Mouse (Mus musculus): Measurements from ENCODE around the gene Gm10447. TPM values are rescaled to one million over a fixed set of nuclear protein-coding genes. Genes with fewer than 3 reads are reported as not detected.

The Gm10447 gene
- polyA plus RNA-seq, 1 experiment from 2014 or later = not detected

DNA sequence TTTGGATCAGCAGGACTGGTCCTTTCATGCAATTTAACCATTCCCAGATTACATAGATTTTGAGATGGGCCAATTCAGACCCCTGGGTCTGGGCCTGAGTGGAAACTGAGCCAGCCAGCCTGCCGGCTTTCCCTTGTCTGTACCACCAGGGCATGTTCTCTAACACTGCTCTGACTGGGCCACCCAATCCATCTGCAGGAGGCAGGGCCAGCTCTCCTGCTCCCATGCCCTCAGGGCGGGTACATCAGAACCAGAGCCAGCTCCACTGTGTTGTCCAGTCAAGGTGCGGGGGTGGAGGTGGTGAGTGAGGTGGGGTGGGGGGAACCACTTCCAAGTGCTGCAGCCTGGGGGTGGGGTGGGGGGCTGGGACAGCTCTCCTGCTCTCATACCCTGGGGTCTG lies 29.4 kb upstream of the Gm10447 start:
- no peak overlapping the region for H3K27ac ChIP-seq

DNA sequence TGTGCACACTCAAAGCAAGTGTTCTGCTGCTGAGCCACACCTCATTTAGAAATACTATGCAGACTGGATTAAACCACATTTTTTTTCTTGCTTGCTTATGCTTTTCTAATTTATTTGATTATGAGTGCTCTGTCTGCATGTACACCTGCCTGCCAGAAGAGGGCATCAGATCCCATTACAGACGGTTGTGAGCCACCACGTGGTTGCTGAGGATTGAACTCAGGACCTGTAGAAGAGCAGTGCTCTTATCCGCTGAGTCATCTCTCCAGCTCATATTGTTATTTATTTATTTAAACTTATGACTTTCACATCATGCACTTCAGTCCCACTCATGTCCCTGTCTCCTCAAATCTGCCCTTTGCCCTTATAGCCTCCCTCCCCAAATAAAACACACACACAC lies 28.8 kb upstream of the Gm10447 start:
- H3K27ac ChIP-seq = no peak overlapping the region
- no peak overlapping the region for H3K4me3 ChIP-seq (ENCODE audit: inconsistent target)
- 43% methylated on average over 3 of the region's 3 CpGs for WGBS (ENCODE audit: missing documents)
- no peaks in the 10 kb centered on the region for H3K79me2 ChIP-seq (ENCODE audit: inconsistent target)
- H3K36me3 ChIP-seq (ENCODE audit: inconsistent target) = no peaks in the 10 kb centered on the region

More for the DNA sequence above, 29.4 kb upstream of the Gm10447 start:
- 88% methylated on average over 2 of the region's 3 CpGs for WGBS (ENCODE audit: missing documents)
- no peaks in the 10 kb centered on the region for H3K79me2 ChIP-seq (ENCODE audit: inconsistent target)
- no peaks in the 10 kb centered on the region for H3K36me3 ChIP-seq (ENCODE audit: inconsistent target)
- H3K4me3 ChIP-seq (ENCODE audit: inconsistent target) = no peak overlapping the region

DNA sequence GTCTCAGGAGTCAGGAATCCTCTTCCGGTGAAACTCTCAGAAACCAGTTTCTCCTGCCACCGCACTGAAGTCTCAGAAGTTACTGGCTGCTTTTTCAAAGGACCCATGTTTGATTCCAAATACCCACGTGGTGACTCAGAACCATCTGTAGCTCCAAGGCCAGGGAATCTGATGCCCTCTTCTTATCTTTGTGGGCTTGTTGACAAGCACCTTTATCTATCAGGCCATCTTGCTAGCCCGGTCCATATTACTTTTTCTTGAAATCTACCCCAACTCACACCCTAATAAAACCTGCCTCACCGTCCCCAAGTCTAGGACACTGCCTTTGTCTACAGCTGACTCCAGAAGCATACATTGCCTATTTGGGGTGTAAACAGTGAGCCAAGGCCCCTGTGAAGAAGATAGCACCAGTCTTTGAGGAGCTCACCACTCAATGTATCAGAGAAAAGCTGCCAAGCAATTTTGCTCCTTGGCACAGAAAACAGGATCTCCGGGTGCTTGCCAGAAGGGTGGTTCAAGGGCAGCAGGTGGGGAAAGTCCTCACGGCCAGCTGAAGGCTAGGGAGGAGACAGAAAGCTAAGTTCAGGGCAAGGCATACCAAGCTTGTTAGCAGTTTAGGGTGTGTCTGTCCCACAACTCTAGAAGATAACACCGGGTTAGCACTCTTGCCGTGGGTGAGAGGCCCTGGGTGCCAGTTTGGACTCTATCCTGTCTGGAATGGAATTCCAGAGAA lies 26.4 kb upstream of the Gm10447 start:
- 82% methylated on average over 9 of the region's 9 CpGs for WGBS (ENCODE audit: missing documents)
- no peaks in the 10 kb centered on the region for H3K36me3 ChIP-seq (ENCODE audit: inconsistent target)
- no peak overlapping the region for H3K4me3 ChIP-seq (ENCODE audit: inconsistent target)
- H3K27ac ChIP-seq = no peak overlapping the region
- H3K79me2 ChIP-seq (ENCODE audit: inconsistent target) = no peaks in the 10 kb centered on the region

DNA sequence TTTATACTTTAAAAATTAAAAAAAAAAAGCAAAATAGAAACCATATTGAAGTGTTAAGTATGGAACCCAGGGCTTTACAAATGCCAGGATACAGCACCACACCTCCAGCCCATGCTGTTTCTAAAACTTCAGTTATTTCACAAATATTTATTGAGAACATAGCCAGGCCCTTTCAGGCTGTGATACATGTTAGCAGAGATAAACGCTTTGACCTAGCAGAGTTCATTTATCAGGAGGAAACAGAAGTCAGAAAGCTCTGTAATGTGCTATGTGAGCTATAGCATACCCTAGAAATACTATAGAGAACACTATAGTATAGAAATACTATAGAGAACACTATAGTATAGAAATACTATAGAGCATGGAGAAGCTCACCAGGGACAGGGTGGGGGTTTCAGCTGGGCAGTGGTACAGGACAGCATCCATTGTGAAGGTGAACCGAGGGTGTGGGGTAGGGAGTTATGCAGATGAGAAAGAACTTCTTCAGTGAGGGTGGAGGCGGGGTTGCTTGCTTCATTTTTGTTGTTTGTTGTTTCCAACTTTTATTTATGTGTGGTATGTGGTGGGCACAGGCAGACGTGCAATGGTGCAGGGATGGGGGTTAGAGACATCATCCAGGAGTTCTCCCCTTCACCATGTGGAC lies 24.3 kb upstream of the Gm10447 start:
- Histone ChIP-seq H3K27ac (no peak overlapping the region), H3K4me3 (ENCODE audit: inconsistent target) (no peak overlapping the region), H3K36me3 (ENCODE audit: inconsistent target) (no peaks in the 10 kb centered on the region), H3K79me2 (ENCODE audit: inconsistent target) (no peaks in the 10 kb centered on the region)
- 78% methylated on average over 4 of the region's 4 CpGs for WGBS (ENCODE audit: missing documents)

DNA sequence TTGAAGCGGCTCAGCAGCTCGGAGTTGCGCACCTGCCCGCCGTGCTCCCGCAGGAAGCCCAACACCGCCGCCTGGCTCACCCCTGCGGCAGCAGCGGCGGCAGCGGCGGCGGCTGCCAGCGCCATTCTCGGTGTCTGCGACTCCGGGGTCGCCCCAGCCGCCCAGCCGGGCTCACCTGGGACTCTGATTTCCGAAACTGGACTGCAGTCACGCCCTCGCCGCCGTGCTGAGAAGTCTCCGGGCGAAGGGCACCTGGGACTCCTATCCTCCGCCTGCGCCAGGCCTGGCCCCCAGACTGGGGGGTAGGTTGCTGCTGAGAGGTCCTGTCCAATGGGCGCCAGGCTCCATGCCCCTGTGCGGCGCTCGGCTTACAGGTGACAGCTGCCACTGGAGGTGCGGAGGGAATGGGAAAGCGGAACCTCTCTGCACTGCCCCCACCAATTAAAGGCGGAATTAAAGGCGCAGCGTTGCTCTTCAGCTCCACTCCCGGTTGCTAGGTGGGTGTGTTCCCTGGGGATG lies 22.9 kb upstream of the Gm10447 start, which contains the start of the genes Gm9945 and Sowaha:
Gene Gm9945, plus strand, starts transcription at position 384 of the 519 bp plus-strand sequence.
Gene Sowaha, minus strand, starts transcription at position 492 of the 519 bp plus-strand sequence.
- Histone ChIP-seq H3K36me3 (ENCODE audit: inconsistent target) (no peaks in the 10 kb centered on the region), H3K4me3 (ENCODE audit: inconsistent target) (no peak within 1 kb of the TSS), H3K79me2 (ENCODE audit: inconsistent target) (no peaks in the 10 kb centered on the region), H3K27ac (no peak within 1 kb of the TSS)
- WGBS (ENCODE audit: missing documents) = 1% methylated on average over 31 of the region's 40 CpGs

DNA sequence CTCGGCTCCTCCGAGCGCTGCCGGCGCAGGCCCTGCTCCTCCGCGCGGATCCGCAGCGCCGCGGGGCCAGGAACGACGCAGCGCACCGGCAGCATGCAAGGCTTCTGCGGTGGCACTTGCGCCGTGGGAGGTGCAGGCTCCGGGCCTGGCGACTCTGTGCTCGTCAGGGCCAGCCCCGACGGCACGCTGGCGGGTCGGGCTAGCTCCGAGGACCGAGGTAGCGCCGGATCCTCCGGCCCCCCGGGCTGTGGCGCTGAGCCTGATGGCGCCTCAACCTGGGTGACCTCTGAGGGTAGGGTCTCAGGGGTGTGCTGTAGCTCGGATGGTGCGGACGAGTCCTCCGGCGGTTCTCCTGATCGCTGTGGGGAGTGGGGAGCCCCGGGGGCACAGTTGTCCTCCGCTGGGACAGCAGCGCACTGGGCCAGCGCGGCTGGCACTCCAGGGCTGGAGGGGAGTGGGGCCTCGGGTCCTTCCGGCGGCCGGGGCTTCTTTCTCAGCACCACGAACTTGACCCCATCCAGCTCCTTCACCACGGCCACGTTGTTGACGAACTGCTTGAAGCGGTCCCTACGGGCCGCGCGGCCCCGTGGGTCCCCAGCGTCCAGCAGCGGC lies 22.4 kb upstream of the Gm10447 start:
- 5% methylated on average over 55 of the region's 62 CpGs for WGBS (ENCODE audit: missing documents)
- Histone ChIP-seq H3K4me3 (ENCODE audit: inconsistent target) (no peak overlapping the region), H3K79me2 (ENCODE audit: inconsistent target) (no peaks in the 10 kb centered on the region), H3K27ac (no peak overlapping the region), H3K36me3 (ENCODE audit: inconsistent target) (no peaks in the 10 kb centered on the region)

DNA sequence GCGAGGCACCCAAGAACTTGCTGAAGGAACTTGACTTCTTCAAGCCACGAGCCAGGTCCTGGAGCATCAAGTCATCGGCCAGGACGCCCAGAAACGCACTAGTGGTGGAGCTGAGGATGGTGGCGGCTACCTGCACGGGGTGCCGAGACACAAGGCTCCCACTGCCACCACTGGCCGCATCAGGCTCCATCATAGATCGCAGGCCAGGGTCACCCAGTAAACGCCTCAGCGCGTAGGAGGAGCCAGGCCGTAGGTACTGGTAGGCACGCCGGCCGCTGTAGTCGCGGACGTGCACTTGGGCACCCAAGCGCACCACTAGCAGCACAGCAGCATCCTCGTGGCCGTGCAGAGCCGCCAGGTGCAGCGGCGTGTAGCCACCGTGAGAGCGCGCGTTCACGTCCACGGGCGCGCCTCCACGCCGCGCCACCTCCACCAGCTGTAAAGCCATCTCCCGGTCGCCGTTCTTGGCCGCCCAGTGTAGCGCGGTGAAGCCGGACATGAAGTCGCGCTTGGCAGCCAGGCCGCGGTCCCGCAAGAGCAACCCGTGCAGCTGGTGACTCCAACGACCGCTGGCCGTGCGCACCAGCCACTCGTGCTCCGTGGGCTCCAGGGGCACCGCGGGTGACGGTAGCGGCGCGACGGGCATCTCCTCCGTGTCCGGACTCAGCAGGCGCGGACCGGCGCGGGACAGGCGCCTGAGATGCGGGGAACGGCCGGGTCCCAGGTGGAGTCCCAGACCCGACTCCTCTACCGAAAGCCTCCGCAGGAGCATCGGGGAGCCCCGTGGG lies 21.7 kb upstream of the Gm10447 start:
- Histone ChIP-seq H3K27ac (no peak overlapping the region), H3K36me3 (ENCODE audit: inconsistent target) (no peaks in the 10 kb centered on the region), H3K4me3 (ENCODE audit: inconsistent target) (no peak overlapping the region), H3K79me2 (ENCODE audit: inconsistent target) (no peaks in the 10 kb centered on the region)
- 16% methylated on average over 74 of the region's 79 CpGs for WGBS (ENCODE audit: missing documents)

DNA sequence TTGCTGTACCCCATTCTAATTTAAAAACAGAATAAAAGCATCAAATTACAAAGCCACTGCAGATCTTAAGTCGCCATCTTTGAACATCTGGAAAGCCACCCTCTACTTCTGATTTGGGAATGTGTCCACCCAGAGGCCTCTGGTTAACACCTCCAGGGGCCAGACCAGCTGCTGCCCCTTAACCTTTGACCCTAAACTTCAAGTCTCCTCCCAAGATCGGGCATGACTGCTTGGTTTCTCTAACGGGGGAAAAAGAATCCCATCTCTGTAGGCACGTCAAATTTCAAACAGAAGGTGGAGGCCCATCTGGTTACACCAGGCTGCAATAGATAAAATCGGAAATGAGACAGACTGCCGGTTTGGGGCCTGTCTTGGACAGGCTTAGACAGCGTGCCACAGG lies 20.9 kb upstream of the Gm10447 start:
- WGBS (ENCODE audit: missing documents) = 82% methylated on average over 7 of the region's 7 CpGs
- Histone ChIP-seq H3K79me2 (ENCODE audit: inconsistent target) (no peaks in the 10 kb centered on the region), H3K27ac (no peak overlapping the region), H3K36me3 (ENCODE audit: inconsistent target) (no peaks in the 10 kb centered on the region), H3K4me3 (ENCODE audit: inconsistent target) (no peak overlapping the region)

DNA sequence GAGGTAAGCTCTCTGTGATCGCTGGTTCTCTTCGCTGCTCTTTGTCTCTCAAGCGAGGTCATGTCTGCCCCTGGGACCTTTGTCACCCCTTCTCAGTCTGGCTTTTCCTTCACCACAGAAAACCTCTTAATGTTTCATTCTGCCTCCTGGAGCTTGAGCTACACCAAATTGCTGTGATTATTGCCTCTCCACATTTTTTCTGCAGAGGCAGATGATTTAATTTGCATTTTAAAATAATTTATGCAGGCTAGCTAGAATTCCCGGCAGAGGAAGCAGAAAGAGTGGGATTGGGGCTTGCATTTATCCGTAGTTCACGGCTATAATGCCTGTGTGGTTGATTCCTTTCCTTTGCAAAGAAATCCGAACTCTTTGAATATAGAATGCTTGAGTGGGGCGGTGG lies 18.7 kb upstream of the Gm10447 start:
- Histone ChIP-seq H3K4me3 (ENCODE audit: inconsistent target) (no peak overlapping the region), H3K27ac (no peak overlapping the region), H3K79me2 (ENCODE audit: inconsistent target) (no peaks in the 10 kb centered on the region), H3K36me3 (ENCODE audit: inconsistent target) (no peaks in the 10 kb centered on the region)
- 55% methylated on average over 8 of the region's 8 CpGs for WGBS (ENCODE audit: missing documents)

DNA sequence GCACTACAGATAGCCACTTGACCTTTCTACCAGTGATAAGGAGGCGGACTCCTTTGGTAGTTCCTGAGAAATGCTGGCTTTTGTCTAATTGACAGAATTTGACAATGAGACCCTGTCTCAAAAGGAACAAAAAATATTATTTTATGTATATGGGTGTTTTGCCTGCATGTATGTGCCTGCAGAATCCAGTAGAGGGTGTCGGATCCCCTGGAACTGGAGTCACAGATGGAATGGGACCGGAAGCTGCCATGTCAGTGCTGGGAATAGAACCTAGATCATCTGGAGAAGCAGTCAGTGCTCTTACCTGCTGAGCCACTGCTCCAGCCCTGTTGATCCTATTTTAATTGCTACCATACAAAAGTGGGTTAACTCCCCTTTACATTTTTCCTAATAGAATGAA lies 15.8 kb upstream of the Gm10447 start:
- H3K4me3 ChIP-seq (ENCODE audit: inconsistent target) = no peak overlapping the region
- no peak overlapping the region for H3K27ac ChIP-seq
- no peaks in the 10 kb centered on the region for H3K36me3 ChIP-seq (ENCODE audit: inconsistent target)
- H3K79me2 ChIP-seq (ENCODE audit: inconsistent target) = no peaks in the 10 kb centered on the region
- WGBS (ENCODE audit: missing documents) = 94% methylated on average over 3 of the region's 3 CpGs

DNA sequence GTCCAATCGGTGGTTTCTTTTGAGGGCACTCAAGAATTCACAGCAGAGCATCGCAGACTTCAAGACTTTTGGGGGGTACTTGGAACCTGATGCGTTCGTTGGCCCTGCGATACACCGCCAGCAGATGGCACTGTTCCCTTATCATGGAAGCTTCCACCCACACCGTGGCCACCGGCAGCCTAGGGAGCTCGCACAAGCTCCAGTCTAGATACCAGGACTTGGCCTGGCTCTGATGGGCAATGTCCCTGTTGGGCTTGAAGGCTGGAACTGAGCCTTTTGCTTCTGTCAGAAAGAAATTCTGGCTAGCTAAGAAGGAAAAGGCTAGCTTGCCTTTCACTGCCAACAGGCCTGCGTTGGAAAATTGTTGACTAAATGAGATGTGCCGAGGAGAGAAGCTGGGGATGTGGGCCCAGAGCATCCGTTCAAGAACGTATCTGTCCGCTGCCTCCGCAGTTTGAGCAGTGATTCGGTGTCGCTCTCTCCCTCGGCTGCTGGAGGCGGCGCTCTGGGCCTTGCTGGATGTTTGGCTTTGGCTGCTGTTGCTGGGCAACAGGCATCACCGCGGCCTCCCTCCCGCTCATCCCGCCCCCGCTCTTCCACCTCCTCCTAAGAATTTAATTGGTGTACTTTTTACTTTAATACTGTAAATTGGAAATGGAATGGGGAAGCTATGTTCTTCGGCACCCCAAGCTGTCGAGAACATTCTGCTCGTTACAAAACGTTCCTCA lies 13.2 kb upstream of the Gm10447 start, which contains the start of gene Gm9837:
Gene Gm9837, minus strand, starts transcription at position 512 of the 728 bp plus-strand sequence.
- Histone ChIP-seq H3K36me3 (ENCODE audit: inconsistent target) (no peaks in the 10 kb centered on the region), H3K4me3 (ENCODE audit: inconsistent target) (no peak within 1 kb of the TSS), H3K79me2 (ENCODE audit: inconsistent target) (no peaks in the 10 kb centered on the region), H3K27ac (no peak within 1 kb of the TSS)
- WGBS (ENCODE audit: missing documents) = 7% methylated on average over 29 of the region's 29 CpGs

DNA sequence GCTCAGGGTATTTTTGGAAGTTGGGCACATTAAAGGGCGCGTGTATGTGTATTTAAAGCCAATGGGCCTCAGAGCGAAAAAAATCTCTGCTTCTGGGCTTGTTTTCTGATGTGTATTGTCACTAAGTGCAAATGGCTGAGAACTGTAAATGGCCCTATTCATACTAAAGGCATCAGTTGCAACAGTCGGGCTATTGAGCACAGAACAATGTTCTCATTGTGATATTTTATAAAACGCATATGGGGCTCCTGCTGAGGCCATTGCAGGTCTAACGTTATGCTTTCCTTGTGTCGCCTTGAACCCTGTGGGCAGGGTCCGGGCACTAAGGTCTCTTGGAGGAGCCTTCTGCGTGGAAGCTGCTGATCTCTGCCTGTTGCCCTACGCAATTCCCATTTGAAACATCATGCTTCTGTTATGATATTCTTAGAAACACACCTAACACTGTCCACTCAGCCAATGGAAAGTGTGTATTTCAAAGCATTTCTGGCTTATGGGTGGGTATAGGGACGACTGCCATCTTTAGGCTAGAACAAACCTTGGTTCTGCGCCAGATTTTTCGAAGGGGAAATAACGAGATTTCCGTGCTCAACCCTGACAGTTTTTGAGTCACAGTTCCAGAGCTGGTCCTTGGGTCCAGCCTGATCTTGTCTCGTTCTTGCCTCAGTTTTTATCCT lies 12.5 kb upstream of the Gm10447 start:
- Histone ChIP-seq H3K4me3 (ENCODE audit: inconsistent target) (no peak overlapping the region), H3K36me3 (ENCODE audit: inconsistent target) (no peaks in the 10 kb centered on the region), H3K27ac (no peak overlapping the region), H3K79me2 (ENCODE audit: inconsistent target) (no peaks in the 10 kb centered on the region)
- 47% methylated on average over 16 of the region's 16 CpGs for WGBS (ENCODE audit: missing documents)

DNA sequence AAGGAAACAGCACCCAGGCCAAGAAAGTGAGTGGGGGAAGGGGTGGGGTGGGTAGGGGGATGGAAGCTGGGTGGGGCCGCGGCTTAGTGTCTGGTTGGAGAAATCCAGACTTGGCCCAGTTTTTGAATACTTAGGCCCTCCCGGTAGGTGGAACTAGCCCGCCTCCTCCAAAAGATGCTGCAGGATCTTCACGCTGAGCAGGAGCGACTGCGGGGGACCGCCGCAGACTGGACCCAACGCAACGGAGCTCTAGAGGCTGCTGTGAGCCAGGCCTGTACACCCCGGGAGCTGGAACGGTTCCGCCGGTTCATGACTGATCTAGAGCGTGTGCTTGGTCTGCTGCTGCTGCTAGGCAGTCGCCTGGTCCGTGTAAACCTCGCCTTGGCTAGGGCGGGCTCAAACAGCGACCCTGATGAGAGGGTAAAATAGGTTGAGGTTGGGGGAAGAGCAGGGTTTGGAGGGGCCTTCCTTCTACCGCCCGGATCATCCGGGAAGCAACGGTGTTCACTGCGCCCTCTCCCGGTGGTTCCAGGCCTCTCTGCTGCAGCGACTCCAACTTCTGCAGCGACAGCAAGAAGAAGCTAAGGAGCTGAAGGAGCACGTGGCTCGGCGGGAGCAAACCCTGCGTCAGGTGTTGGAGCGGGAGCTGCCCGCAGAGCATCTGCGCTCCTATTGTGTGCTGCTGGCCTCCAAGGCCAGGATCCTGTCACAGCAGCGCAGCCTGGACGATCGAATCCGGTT lies 9.5 kb upstream of the Gm10447 start:
- H3K79me2 ChIP-seq (ENCODE audit: inconsistent target) = no peaks in the 10 kb centered on the region
- H3K27ac ChIP-seq = no peak overlapping the region
- no peaks in the 10 kb centered on the region for H3K36me3 ChIP-seq (ENCODE audit: inconsistent target)
- 27% methylated on average over 38 of the region's 40 CpGs for WGBS (ENCODE audit: missing documents)
- no peak overlapping the region for H3K4me3 ChIP-seq (ENCODE audit: inconsistent target)

All from macrophage (primary cell).